ENCODE assay signal across 12 mouse cellular contexts in genomic region chr17:11621492-11621891, GRCm38 (mm10).
DNase-seq lines count a peak whose midpoint lies in the region; ATAC-seq and TF ChIP-seq lines count a peak whose summit lies in the region.
"Had no signal": no experiment of that assay in that cellular context is flagged by ENCODE, and none has a peak within 500 bp of the region (broad histone marks: within the 10 kb centered on the region; RNA-seq: fewer than 3 reads in every experiment).

No protein-coding gene starts in this region.

- peak in 1 of 2 experiments; percentile 15 for DNase-seq in cerebellum, adult 2 months
- DNase-seq in cerebellum, adult 11 months: no peak
- peak; percentile 34 to 51 for DNase-seq in kidney, postnatal 4 days
- no peak for DNase-seq in kidney, adult 8-10 months
- DNase-seq in ES-E14 (ENCODE audit: low read depth, low spot score): peak; percentile 26
- peak; percentile 43 for DNase-seq in embryo, embryonic 10.5 days (ENCODE audit: low spot score)
- no peak for DNase-seq in frontal cortex, postnatal 14 days (ENCODE audit: low spot score in 2 of 2)

- H3K4me3 ChIP-seq in cerebellum, adult 2 months (replicated peaks; ENCODE audit: insufficient read depth, low read depth, low read length): no peak overlapping the region
- H3K4me3 ChIP-seq in ES-E14 (ENCODE audit: insufficient read depth in 1 of 2, low read depth in 1 of 2, low read length in 2 of 2, poor library complexity in 1 of 2, severe bottlenecking in 1 of 2): no peak overlapping the region
- H3K4me3 ChIP-seq: heart, embryonic 10.5 days; intestine, embryonic 15.5 days; limb, embryonic 10.5 days; midbrain, embryonic 13.5 days had no signal

- ATAC-seq in erythroblast, adult 5-6 weeks (replicated peaks; ENCODE audit: low FRiP score, poor library complexity, severe bottlenecking): no peak
- ATAC-seq: intestine, embryonic 15.5 days; midbrain, embryonic 13.5 days had no signal

- H3K27ac ChIP-seq in cerebellum, adult 2 months (ENCODE audit: insufficient read depth, low read length): no peak overlapping the region
- H3K27ac ChIP-seq in ES-E14 (ENCODE audit: insufficient read depth, low read depth, low read length, poor library complexity, severe bottlenecking): no peak overlapping the region
- H3K27ac ChIP-seq: heart, embryonic 10.5 days; intestine, embryonic 15.5 days; limb, embryonic 10.5 days; midbrain, embryonic 13.5 days had no signal

- in situ Hi-C loops in ES-E14 (cut with MboI; ENCODE audit: low sequenced_read_pairs in 2 of 2, unreplicated experiment in 2 of 2): no loop called here

- no peaks in the 10 kb centered on the region for H3K27me3 ChIP-seq in cerebellum, adult 2 months (ENCODE audit: control insufficient read depth, insufficient read depth, low read length)
- H3K27me3 ChIP-seq: intestine, embryonic 15.5 days; midbrain, embryonic 13.5 days had no signal

- TF ChIP-seq CTCF in cerebellum, adult 2 months (IDR thresholded peaks at IDR 0.05; ENCODE audit: borderline replicate concordance, insufficient read depth, low read depth, low read length): peak; percentile 33; the same call in 1 of the 2 replicates

- no peak for TF ChIP-seq POLR2A in cerebellum, adult 2 months (IDR thresholded peaks at IDR 0.05; ENCODE audit: borderline replicate concordance, insufficient read depth, low read length)

- 63% methylated on average over 3 of the region's 3 CpGs for WGBS in cerebellum, adult 2 months

- peaks cover 5% of the 10 kb centered on the region; the same call in 1 of the 2 replicates for H3K4me1 ChIP-seq in cerebellum, adult 2 months (ENCODE audit: control insufficient read depth, insufficient read depth, low read length)
- no peaks in the 10 kb centered on the region for H3K4me1 ChIP-seq in ES-E14 (ENCODE audit: control insufficient read depth in 2 of 2, insufficient read depth in 2 of 2, low read length in 2 of 2, poor library complexity in 1 of 2)
- H3K4me1 ChIP-seq: intestine, embryonic 15.5 days; limb, embryonic 10.5 days had no signal

- no peaks in the 10 kb centered on the region for H3K9me3 ChIP-seq in ES-E14 (ENCODE audit: control insufficient read depth, insufficient read depth, low read depth, low read length)
- H3K9me3 ChIP-seq: heart, embryonic 10.5 days; intestine, embryonic 15.5 days; limb, embryonic 10.5 days; midbrain, embryonic 13.5 days had no signal

- H3K36me3 ChIP-seq in ES-E14 (ENCODE audit: control insufficient read depth, insufficient read depth, low read length, poor library complexity, severe bottlenecking): no peaks in the 10 kb centered on the region
- H3K36me3 ChIP-seq: heart, embryonic 10.5 days; intestine, embryonic 15.5 days; limb, embryonic 10.5 days; midbrain, embryonic 13.5 days had no signal

- no peak overlapping the region for H3K9ac ChIP-seq in ES-E14 (ENCODE audit: insufficient read depth, low read depth, low read length, poor library complexity, severe bottlenecking)
- H3K9ac ChIP-seq: intestine, embryonic 15.5 days; midbrain, embryonic 13.5 days had no signal

TF ChIP-seq in ES-E14, 5 proteins besides CTCF, POLR2A, EP300 and RAD21:
- TF ChIP-seq ZNF384 (IDR thresholded peaks at IDR 0.05; ENCODE audit: low read depth, low read length): no peak
- TF ChIP-seq HCFC1 (IDR thresholded peaks at IDR 0.05; ENCODE audit: borderline replicate concordance, insufficient read depth, low read length): no peak
- no peak for TF ChIP-seq CHD2 (IDR thresholded peaks at IDR 0.05; ENCODE audit: low read depth, low read length)
- no peak for TF ChIP-seq MAFK (IDR thresholded peaks at IDR 0.05; ENCODE audit: insufficient read depth, low read depth, low read length)
- TF ChIP-seq ZC3H11A (IDR thresholded peaks at IDR 0.05; ENCODE audit: borderline replicate concordance, low read depth, low read length): no peak

Comparison
In these comparisons a context has a peak if more than half of its experiments do, and no peak if none do; other contexts are left out.
1. DNase-seq: peak in kidney, postnatal 4 days (2 of 2), ES-E14 (single experiment) and embryo, embryonic 10.5 days (single experiment); none in cerebellum, adult 11 months (single experiment), kidney, adult 8-10 months (0 of 2) and frontal cortex, postnatal 14 days (0 of 2).